Mouse (Mus musculus) right cerebral cortex, postnatal 14 days (tissue): ENCODE data around the gene Mttp.

Experiments used
- DNase-seq: peaks from one replicate; pipeline ENCODE4 v3.0.0; 2022

Gene Mttp

DNA sequence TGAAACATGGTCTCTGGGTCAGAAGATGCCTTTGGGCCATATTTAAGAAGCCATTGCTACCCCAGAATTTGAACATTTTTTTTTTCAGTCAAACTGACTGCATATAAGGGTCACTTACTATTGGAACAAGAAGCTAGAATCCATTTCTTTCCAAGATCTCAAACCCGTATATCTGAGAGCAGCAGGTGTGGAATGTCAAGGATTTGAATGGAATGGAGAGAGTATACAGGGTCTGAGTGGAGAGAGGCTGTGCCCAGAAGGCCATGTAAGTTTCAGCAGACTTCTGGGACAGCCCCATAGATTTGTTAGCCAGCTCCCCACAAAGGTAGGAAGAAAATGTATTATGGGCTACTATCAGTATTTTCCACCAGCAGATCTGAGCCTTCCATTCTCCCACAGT lies 66.1 kb downstream of the Mttp start:
- DNase-seq: no peak

DNA sequence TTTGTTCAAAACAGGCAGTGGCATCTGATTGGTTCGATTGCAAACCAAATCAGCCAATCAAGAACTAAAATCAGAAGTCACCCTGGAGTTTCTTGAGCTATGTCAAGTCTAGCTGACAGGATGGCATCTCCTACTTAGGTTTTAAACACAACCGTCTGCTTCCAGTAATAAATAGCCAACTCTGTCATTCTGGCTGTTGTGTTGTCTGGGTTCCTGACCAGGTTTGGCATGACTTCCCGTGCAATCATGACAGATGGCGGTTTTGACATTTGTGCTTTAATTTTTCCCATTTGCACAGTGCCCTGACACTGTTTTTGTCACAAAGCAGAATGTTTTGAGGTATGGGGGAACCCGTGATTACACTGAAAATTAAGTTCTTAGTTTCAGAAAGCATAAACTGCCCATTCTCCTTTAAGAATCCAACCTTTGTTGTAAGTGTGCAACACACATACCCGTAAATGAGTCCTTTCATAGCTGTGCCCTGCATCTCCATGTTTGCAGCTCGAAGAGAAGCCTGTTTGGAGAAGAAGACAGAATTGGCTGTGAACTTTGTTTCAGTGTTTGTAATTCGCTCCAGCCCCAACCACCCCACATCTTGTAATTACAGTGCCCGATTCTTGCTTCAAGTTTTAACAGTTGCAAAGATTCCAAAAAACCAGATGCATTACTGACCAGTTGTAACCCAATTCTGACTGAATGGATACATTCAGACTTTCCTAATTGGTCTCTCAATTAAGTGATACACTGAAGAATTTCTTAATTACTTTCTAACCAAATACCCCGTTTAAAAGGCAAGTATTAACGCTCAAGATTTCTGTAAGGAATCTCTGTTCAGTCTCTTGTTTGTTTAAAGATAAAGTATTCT lies 67.1 kb downstream of the Mttp start:
- DNase-seq: no peak

DNA sequence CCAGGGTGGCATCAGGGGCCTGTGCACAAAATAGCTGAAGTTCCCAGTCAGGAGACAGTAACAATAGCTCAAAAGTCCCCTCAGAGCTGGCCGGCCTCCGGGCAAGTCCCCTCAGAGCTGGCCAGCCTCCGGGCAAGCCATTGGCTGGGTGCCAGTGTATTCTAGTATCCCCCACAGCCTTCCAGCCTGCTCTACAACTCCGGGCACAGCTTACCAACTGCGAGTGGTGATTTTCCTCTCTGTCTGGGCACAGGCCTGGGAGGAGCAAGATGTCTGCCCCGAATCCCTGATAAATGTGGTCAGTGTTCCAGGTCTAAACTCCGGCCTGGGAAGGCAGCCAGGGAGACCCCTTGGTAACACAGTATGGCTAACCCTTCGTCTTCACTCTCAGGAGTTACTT lies 69.6 kb downstream of the Mttp start:
- peak; percentile 47 for DNase-seq

DNA sequence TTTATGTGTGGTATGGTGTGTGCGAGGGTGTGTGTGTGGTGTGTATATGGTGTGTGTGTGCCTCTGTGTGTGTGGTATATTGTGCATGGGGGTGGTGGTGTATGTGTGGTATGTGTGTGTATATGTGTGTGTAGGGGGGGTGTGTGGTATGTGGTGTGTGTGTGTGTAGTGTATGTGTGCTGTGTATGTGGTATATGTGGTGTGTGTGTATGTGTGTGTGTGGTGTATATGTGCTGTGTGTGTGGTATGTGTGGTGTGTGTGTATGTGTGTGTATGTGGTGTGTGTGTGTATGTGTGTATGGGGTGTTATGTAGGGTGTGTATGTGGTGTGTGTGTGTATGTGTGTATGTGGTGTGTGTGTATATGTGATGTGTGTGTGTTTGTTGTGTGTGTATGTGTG lies 70.6 kb downstream of the Mttp start:
- DNase-seq: no peak

DNA sequence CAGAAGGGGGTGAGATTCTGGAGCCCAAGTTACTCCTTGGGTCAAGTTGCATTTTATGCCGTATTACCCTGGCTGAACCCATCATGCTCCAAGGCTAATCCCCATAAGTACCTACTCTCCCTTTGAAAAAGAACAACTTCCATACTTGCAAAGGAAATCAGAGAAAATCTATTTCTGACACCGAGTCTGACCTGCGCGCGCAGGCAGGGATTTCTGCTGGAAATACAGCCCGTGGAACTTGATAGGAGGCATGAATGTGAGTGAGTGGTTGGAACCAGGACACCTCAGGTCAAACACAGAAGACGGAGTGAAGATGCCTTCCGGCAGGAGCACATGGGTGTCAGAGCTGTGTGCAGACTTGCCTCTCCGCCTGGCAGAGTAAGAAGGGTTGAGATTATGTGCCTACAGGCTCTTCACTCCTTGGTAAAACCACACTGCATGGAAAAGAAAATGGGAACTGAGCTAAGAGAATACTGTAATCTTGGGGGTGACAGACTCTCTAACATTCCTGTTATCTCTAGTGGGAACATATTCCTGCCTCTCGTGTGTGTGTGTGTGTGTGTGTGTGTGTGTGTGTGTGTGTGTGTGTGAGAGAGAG lies 73.2 kb downstream of the Mttp start:
- DNase-seq: no peak

DNA sequence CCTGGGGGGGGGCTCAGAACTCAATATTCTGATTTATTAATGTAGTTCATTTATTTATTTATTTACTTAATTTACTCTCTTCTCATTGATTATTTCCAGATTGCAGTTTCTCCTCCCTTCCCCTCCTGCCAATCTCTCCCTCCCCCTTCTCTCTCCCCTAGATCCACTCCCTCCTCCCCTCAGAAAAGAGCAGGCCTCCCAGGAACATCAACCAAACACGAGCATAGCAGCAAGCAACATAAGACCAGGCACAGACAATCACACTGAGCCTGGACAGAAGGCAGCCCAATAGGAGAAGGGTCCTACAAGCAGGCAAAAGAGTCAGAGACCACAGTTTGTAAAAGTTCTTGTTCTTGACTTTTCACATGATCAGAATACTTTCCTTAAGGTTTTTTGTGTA lies 73.8 kb downstream of the Mttp start:
- DNase-seq: no peak

DNA sequence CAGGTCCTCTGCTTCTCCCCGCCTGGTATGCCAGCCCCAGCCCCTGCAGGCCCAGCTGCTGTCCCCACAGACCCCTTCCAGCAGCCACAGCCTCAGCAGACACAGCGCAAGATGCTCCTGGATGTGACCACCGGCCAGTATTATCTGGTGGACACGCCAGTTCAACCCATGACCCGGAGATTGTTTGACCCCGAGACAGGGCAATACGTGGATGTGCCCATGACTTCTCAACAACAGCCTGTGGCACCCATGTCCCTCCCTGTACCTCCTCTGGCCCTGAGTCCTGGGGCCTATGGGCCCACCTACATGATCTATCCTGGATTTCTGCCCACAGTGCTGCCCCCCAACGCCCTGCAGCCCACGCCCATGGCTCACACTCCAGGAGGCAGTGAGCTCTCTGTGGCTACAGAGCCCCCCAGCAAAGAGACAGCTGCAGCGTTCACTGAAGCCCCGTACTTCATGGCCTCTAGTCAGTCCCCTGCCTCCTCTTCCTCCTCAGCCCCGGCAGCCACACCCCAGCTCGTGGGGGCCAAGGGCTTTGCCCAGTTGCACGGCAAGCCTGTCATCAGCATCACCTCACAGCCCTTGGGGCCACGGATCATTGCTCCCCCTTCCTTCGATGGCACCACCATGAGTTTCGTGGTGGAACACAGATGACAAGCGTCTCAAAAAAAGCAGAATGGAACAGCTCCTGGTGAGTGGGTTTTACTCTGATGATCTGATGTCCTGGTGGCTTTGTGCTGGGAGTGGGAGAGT lies 74.8 kb downstream of the Mttp start:
- DNase-seq: no peak

DNA sequence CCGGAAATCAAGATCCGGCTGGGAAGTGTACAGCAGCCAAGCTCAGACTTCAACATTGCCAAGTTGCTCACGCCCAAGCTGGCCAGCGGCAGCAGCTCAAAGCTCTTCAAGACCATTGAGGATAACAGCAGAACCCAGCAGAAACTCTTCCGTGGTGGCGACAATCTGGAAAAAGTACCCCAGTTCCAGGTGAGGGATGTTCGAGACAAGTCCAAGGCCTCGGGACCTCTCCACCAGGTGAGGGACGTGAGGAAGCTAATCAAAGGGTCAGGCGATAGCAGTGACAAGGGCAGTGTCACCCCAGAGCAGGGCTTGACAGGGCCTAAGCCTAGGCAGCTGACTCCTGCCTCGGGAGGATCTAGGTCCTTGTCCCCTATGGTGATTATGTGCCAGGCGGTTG lies 76.7 kb downstream of the Mttp start:
- DNase-seq: no peak

DNA sequence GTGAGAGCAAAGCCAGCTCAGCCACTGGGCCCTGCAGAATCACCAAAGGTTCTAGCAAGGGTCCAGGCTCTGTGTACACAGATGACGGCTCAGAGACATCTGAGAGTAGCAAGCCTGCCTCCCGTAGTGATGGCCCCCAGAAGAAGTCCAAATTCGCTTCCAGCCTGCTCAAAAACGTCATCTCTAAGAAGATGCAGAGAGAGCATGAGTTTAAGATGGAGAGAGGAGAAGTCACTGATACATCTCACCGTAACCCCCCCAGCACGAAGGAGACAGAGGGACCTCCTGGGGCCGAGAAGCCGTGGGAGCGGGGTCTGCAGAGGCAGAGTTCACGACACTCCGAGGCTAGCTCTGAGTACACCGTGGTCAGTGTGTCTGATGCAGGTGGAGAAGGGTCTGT lies 77.5 kb downstream of the Mttp start, which contains the start of gene Gm5105:
Gene Gm5105 (minus strand): TSS at position 101 of the 400 bp plus-strand sequence.
- no peak for DNase-seq

DNA sequence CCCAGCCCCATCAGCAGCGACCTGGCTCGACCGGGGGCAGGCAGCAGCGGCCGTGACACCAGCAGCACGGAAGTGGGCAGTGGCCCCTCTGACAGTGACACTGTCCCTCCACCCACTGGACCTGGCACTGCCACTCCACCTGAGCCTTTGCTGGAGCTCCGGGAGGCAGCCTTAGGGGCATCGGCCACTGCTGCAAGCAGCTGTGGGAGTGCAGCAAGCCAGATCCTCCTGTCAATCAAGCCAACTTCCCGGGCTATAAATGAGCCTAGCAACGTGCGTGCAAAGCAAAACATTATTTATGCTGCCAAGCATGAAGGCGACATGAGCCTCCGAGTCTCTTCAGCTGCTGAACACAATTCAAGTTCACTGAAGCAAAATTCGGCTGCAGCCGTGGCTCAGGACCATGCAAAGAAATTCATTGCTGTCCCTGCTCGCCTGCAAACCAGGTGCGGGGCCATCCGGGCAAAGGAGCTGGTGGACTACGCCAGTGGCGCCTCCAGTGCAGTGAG lies 78.4 kb downstream of the Mttp start:
- DNase-seq: peak; percentile 14

DNA sequence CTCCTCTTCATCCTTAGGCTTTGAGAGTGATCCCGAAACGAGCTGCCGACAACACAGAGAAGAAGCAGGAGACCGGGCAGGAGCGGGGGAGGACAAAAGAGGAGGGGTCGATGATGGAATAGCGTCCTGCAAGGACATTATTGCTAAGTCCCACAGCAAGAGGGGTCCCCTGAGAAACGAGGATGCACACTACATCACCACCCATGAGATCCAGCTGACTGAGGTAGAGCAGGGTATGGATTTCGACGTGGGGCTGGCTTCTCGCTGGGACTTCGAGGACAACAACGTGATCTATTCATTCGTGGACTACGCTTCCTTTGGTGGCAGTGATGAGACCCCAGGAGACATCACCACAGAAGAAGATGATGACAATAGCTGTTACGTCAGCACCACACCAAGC lies 78.8 kb downstream of the Mttp start:
- no peak for DNase-seq

DNA sequence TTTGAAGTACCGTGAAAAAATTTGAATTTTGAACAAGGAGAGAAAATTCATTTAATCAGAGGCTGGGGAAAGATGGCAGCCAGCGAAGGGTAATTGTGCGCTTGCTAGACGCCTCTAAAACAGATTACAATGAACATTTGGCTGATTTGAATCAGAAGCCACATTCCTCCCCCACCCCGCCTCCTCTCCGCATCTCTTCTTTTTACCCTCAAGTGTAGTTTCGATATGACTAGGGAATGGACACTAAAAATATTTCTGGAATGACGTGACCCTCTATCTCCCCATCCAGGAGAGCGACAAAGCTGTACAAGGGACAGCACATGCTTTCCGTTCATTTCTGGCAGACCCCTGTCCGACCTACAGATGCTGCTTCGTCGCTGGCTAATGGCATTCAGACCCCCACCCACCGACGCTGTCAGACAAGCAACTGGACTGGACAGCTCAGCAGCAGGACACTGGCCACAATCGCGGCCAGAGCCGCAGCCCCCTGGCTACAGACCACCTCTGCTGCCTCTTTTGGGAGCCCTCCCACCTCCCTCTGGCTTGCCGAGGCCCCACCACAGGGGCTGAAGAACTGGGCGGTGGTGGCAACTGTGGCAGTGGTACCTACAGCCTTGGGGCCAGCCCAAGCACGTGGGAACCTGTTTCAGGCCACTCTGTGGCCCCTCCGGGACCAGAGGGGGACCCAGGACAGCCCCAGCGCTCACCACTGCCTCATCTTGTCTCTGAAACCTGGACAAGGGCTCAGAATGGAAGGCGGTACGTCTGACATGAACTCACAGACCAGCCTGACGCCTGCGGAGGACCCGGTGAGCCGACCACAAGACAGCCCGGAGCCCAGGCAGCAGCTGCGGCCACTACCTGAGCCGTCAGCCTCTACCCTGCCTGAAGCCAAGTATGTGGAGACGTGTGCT lies 79.8 kb downstream of the Mttp start, which contains the start of gene 1110002E22Rik:
Gene 1110002E22Rik (plus strand): TSS at position 321 of the 914 bp plus-strand sequence.
- peak; percentile 30 for DNase-seq

DNA sequence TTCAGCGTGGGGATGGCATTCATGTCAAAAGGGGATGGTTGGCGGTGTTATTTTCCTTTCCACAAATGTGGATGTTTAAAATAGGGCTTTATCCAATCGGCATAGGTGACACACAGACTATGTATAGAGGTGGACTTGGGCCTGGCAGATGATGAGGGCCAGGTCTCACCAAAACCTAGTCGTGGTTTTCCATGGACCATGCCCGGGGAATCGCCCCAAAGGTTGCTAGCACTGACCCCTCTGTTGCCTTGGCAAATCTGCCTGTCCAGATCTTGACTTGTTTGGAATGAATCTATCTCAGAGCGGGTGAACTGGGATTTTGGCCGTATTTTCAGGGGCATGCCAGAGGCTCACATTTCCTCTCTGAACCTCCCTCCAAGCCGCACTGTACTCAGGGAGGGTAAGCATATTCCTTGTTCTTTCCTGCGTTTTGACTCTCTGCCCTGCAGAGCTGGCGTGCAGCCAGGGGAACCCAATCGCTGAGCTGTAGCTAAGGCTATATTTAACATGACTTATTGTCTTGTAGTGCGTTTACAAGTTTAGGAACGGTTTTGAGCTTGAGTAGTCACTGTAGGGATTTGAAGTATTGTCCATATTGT lies 80.9 kb downstream of the Mttp start:
- peak; percentile 49 for DNase-seq

DNA sequence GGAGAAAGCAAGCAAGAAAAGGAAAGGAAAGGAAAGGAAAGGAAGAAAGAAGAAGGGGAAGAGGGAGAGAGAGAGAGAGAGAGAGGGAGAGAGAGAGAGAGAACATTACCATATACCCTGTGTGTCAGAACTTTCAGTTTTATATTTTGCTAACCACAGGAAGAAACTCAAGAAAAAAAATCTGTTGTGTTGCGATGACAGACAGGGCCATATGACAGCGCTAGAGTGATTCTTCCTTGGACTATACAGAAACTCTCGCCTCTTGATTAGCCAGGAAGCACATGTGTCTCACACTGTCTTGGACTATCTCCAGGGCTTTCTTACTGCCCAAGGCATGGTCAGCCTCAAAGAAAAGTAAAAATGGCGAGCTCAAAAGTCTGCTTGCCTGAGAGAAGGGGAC lies 82.1 kb downstream of the Mttp start:
- no peak for DNase-seq

DNA sequence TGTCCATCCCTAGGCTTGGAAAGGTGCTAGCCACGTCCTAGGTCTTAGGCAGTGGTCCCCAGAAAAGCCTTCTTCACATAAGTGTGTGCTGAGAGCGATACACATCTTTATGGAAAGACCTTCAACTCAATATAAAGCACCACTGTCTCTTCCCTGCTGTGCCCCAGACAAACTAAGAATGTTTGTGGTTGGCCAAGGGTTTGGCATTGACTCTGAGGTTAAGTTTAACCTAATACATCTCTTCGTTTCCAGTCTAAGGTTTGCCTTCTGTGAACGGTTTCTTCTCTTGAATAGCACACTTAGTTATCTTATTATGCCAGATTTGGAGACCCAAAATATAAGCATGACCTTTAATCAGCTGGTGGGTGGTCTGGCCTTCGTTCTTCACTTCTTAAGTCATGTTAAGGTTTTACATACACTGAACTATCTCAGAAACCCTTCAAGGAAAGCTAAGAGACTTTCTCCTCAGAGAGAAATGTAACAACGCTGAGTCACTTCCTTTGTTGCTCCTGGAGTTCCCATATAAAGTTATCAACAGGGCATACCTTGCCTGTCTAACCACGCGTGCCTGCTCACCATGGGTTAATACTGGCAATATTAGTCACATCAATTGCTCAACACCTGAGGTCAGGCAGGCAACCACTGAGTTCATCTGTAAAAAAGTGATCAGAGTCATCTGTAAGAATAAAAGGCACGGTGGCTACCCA lies 83.4 kb downstream of the Mttp start:
- DNase-seq: no peak

DNA sequence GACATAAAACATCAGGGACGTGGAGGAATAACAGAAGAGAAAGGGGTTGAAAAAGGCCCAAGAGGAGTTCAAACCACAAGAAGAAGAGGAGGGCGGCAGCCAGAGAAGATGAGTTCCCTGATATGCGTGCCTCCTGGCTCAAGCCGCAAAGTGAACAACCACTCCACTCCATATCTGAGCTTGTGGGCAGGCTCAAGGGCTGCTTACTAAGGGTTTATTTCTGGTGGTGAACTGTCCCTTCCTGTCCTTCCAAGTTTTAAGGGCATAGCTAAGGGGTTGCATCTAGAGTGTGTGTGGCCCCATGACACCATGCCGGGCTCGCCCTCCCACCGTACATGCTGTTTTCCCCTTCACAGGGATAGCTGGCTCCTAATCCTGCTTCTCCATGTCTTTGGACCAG lies 84.3 kb downstream of the Mttp start:
- no peak for DNase-seq

DNA sequence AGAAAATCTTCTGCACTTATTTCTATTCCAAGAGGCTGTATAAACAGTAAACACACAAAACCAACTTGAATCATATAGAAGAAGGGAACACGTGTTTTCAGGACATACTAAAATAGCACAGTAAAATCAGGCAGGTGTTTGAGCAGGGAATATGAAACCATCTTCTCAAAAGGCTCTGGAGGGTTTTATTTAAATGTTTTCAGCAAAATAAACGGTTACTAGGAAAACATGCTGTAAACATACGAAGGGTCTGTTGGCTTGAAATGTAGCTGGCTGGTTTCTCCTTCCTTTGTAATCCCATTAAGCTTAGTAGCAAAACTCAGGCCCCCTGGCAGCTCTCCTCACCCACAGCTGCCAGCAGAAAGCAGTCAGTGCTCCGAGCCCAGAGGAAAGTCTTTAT lies 86.5 kb downstream of the Mttp start:
- DNase-seq: no peak

DNA sequence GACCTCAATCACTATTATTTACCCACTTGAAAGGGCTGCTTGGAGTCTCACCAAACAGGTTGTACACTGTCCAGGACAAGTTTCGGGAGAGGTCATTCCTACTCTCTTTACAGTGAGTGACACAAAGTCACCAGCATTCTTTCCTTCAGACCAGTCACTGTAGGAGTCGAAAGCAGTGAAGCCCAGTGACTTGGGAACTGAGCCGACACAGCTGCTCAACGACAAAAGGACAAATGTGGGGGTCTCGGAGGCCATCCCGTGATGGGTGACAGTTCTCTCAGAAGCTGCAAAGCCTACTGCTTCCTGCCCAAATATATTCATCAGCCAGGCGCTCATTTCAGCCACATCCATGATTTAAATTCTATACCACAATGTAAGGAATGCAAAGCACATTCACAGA lies 87.8 kb downstream of the Mttp start:
- DNase-seq: no peak

DNA sequence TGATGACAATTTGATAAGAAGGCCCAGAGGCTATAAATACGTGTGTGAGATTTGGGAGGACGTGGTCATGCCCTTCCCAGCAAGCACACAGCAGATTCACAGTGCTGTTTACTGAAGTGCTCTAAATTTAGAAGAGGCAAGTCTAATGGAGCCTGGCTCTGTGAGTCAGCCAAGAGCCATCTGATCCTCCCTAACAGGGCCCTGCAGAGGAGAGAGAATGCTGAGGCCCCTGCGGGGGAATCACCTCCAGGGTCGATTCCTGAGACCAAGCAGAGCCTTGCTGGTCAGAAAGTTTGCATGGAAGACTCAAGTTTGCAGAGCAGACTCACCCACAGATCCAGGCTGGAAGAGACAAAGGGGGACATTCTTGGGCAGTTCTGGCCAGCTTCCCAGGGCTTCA lies 90.8 kb downstream of the Mttp start:
- no peak for DNase-seq

DNA sequence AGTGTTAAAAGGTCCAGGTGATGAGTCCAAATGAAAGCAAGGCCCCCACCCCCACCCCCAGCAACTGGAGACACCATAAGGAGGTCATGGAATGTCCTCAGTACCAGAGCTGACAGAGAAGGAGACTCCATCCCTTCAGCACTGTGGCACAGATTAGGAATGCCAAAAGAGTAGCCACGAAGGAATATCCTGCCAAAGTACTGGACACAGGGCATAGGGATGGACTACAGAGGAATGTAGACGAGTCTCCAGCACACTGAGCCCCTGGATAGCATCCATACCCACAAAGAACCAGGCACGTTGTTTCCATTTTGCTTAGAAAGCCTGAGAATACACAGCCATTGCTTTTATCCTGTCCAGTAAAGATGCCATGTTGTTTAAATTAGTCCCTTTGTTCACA lies 93.3 kb downstream of the Mttp start:
- no peak for DNase-seq

DNA sequence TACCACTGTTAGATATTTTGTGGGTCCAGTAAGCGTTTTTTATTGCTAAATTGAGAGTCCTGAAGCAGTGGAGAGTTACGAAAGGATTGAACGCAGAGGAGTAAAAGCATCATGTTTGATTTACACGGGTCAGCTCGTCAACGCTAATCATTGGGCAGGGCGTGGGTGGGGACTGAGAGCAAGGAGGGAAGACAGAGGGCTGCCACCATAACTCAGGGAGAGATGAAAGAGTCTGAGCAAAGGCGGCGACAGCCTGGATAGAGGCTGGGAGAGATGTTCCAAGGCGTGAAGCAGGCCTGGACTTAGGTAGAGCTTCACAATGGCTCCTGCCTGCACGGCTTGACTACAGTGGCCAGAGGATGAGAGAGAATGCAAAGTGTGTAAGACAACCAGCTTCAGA lies 94.0 kb downstream of the Mttp start:
- no peak for DNase-seq
